Mouse (Mus musculus) midbrain, embryonic 14.5 days (tissue): ENCODE data around the gene Tm9sf2. TPM values are rescaled to one million over a fixed set of nuclear protein-coding genes. Genes with fewer than 3 reads are reported as not detected.
A peak's percentile ranks its signal among the peaks of the same experiment; 100 is the strongest.
"Not testable (repeated sequence)": the region's sequence is repeated elsewhere in the genome, so short reads cannot be mapped to it uniquely, and the experiment has no call there.

Source experiments
- ATAC-seq: fragments of 200-750 bp; cut with Nextera tagmentation; 2 replicates; pipeline ENCODE4 v1.8.0; 2017; ENCODE audit warnings: moderate number of reproducible peaks, moderate library complexity; ENCODE audit not compliant: low FRiP score, low TSS enrichment
- DNase-seq: peaks from one replicate; pipeline ENCODE4 v3.0.0-alpha.2; 2015
- H3K27ac ChIP-seq: fragments of 300-500 bp; sonication (generic); replicated peaks from 2 replicates; pipeline ENCODE4 v1.5.1; 2014; ENCODE audit warnings: mild to moderate bottlenecking, low read depth, low read length, moderate library complexity
- H3K27me3 ChIP-seq: fragments of 300-500 bp; sonication (generic); 2 replicates; pipeline ENCODE4 v1.6.1; 2014; ENCODE audit warnings: low read length, control low read depth, mixed read lengths; ENCODE audit not compliant: control insufficient read depth, insufficient read depth
- H3K36me3 ChIP-seq: fragments of 300-500 bp; sonication (generic); 2 replicates; pipeline ENCODE4 v1.6.1; 2014; ENCODE audit warnings: low read length, control low read depth; ENCODE audit not compliant: control insufficient read depth, insufficient read depth
- H3K4me1 ChIP-seq: fragments of 300-500 bp; sonication (generic); 2 replicates; pipeline ENCODE4 v1.6.1; 2014; ENCODE audit warnings: mild to moderate bottlenecking, antibody characterized with exemption, low read length, control low read depth; ENCODE audit not compliant: control insufficient read depth, insufficient read depth
- H3K4me2 ChIP-seq: fragments of 300-500 bp; sonication (generic); 2 replicates; pipeline ENCODE4 v1.6.1; 2014; ENCODE audit warnings: mild to moderate bottlenecking, low read length, moderate library complexity
- H3K4me3 ChIP-seq: fragments of 300-500 bp; sonication (generic); replicated peaks from 2 replicates; pipeline ENCODE4 v1.5.1; 2014; ENCODE audit warnings: low read depth, low read length
- H3K9ac ChIP-seq: fragments of 300-500 bp; sonication (generic); replicated peaks from 2 replicates; pipeline ENCODE4 v1.6.1; 2014; ENCODE audit warnings: mild to moderate bottlenecking, low read length, moderate library complexity
- H3K9me3 ChIP-seq: fragments of 300-500 bp; sonication (generic); 2 replicates; pipeline ENCODE4 v1.6.1; 2016; ENCODE audit warnings: low read length, control low read depth, mixed read lengths; ENCODE audit not compliant: control insufficient read depth
- WGBS: fragments of 180-500 bp; shearing (Covaris S2); extraction: QIAGEN DNeasy Blood & Tissue Kit; methylation state at CpG from one replicate; pipeline ENCODE4 v1.1.7; 2014; 5-methylcytosine and 5-hydroxymethylcytosine counted together
- polyA plus RNA-seq: library from polyadenylated mRNA; unstranded; fragments of >200 nt; fragmentation: Nextera tagmentation; extraction: Ambion mirVana; gene quantifications from 2 replicates; pipeline ENCODE4 v1.2.1, GENCODE M21; 2014

Tm9sf2 gene
- polyA plus RNA-seq, 1 experiment from 2014 or later: 124 TPM

GRCm38 (mm10) chr14:122081308-122081707 is 25.5 kb upstream of the Tm9sf2 start:
- H3K9me3 ChIP-seq: no peaks in the 10 kb centered on the region
- H3K4me1 ChIP-seq: no peaks in the 10 kb centered on the region
- H3K4me2 ChIP-seq: no peak overlapping the region
- no peak overlapping the region for H3K27ac ChIP-seq
- no peak for DNase-seq
- no peaks in the 10 kb centered on the region for H3K27me3 ChIP-seq
- no peak for ATAC-seq
- H3K9ac ChIP-seq: no peak overlapping the region
- 55% methylated on average over 3 of the region's 3 CpGs for WGBS
- no peaks in the 10 kb centered on the region for H3K36me3 ChIP-seq
- H3K4me3 ChIP-seq: no peak overlapping the region

- Histone ChIP-seq H3K4me2 (no peak overlapping the region), H3K27me3 (no peaks in the 10 kb centered on the region), H3K4me1 (no peaks in the 10 kb centered on the region), H3K27ac (no peak overlapping the region), H3K4me3 (no peak overlapping the region), H3K9me3 (no peaks in the 10 kb centered on the region), H3K36me3 (no peaks in the 10 kb centered on the region), H3K9ac (no peak overlapping the region)
- DNase-seq (no peak), ATAC-seq (no peak)
- WGBS: 83% methylated on average over 7 of the region's 7 CpGs
These were observed 23.3 kb upstream of the Tm9sf2 start for GRCm38 (mm10) chr14:122083499-122083898.

- Histone ChIP-seq H3K36me3 (no peaks in the 10 kb centered on the region), H3K4me1 (no peaks in the 10 kb centered on the region), H3K9me3 (no peaks in the 10 kb centered on the region), H3K27ac (no peak overlapping the region), H3K27me3 (no peaks in the 10 kb centered on the region), H3K9ac (no peak overlapping the region), H3K4me3 (no peak overlapping the region), H3K4me2 (no peak overlapping the region)
- ATAC-seq: no peak
- no peak for DNase-seq
- 88% methylated on average over 5 of the region's 5 CpGs for WGBS
These were observed 18.9 kb upstream of the Tm9sf2 start for GRCm38 (mm10) chr14:122087956-122088355.

- H3K36me3 ChIP-seq: no peaks in the 10 kb centered on the region
- no peak overlapping the region for H3K9ac ChIP-seq
- no peak overlapping the region for H3K4me2 ChIP-seq
- H3K27ac ChIP-seq: no peak overlapping the region
- DNase-seq (no peak), ATAC-seq (no peak)
- H3K4me1 ChIP-seq: no peaks in the 10 kb centered on the region
- no peaks in the 10 kb centered on the region for H3K9me3 ChIP-seq
- 89% methylated on average over 4 of the region's 4 CpGs for WGBS
- H3K4me3 ChIP-seq: no peak overlapping the region
- H3K27me3 ChIP-seq: no peaks in the 10 kb centered on the region
These were observed 14.5 kb upstream of the Tm9sf2 start for GRCm38 (mm10) chr14:122092363-122092762.

- H3K9ac ChIP-seq: no peak overlapping the region
- no peaks in the 10 kb centered on the region for H3K4me1 ChIP-seq
- no peak overlapping the region for H3K27ac ChIP-seq
- H3K36me3 ChIP-seq: no peaks in the 10 kb centered on the region
- WGBS: 96% methylated on average over 11 of the region's 11 CpGs
- H3K4me2 ChIP-seq: no peak overlapping the region
- H3K27me3 ChIP-seq: no peaks in the 10 kb centered on the region
- H3K9me3 ChIP-seq: no peaks in the 10 kb centered on the region
- DNase-seq (no peak), ATAC-seq (no peak)
- no peak overlapping the region for H3K4me3 ChIP-seq
These were observed 10.5 kb upstream of the Tm9sf2 start for GRCm38 (mm10) chr14:122096331-122096730.

GRCm38 (mm10) chr14:122099584-122099983 is 7.3 kb upstream of the Tm9sf2 start:
- Histone ChIP-seq H3K27ac (no peak overlapping the region), H3K9me3 (no peaks in the 10 kb centered on the region), H3K36me3 (no peaks in the 10 kb centered on the region), H3K4me3 (no peak overlapping the region), H3K4me1 (no peaks in the 10 kb centered on the region), H3K9ac (no peak overlapping the region), H3K27me3 (no peaks in the 10 kb centered on the region), H3K4me2 (no peak overlapping the region)
- DNase-seq: no peak
- ATAC-seq: no peak
- 93% methylated on average over 4 of the region's 4 CpGs for WGBS

GRCm38 (mm10) chr14:122101890-122102289 is 4.9 kb upstream of the Tm9sf2 start:
- H3K4me2 ChIP-seq: not testable (repeated sequence)

GRCm38 (mm10) chr14:122104881-122105280 is 2.0 kb upstream of the Tm9sf2 start:
- WGBS: 1% methylated on average over 24 of the region's 24 CpGs
- H3K9ac ChIP-seq: peak overlapping the region; percentile 58
- H3K4me1 ChIP-seq: peaks cover 31% of the 10 kb centered on the region
- H3K27ac ChIP-seq: peak overlapping the region; percentile 87
- H3K36me3 ChIP-seq: no peaks in the 10 kb centered on the region
- H3K27me3 ChIP-seq: no peaks in the 10 kb centered on the region
- ATAC-seq (peak; percentile 90), DNase-seq (peak; percentile 95)
- no peaks in the 10 kb centered on the region for H3K9me3 ChIP-seq
- H3K4me2 ChIP-seq: peak overlapping the region; percentile 78
- H3K4me3 ChIP-seq: peak overlapping the region; percentile 42

More at GRCm38 (mm10) chr14:122101890-122102289, 4.9 kb upstream of the Tm9sf2 start:
- not testable (repeated sequence) for H3K27me3 ChIP-seq, DNase-seq, H3K9me3 ChIP-seq, H3K9ac ChIP-seq, H3K27ac ChIP-seq, H3K36me3 ChIP-seq, H3K4me3 ChIP-seq, ATAC-seq
- WGBS: 91% methylated on average over 9 of the region's 9 CpGs
- H3K4me1 ChIP-seq: peaks cover 13% of the 10 kb centered on the region

GRCm38 (mm10) chr14:122105391-122106285 is 1.2 kb upstream of the Tm9sf2 start:
- Histone ChIP-seq H3K36me3 (no peaks in the 10 kb centered on the region), H3K4me1 (peaks cover 31% of the 10 kb centered on the region), H3K9me3 (no peaks in the 10 kb centered on the region), H3K4me2 (peak overlapping the region; percentile 80), H3K27me3 (no peaks in the 10 kb centered on the region), H3K27ac (peak overlapping the region; percentile 87), H3K4me3 (peak overlapping the region; percentile 42), H3K9ac (peak overlapping the region; percentile 58)
- DNase-seq (no peak), ATAC-seq (no peak)
- 67% methylated on average over 16 of the region's 16 CpGs for WGBS
